Mouse (Mus musculus) liver, embryonic 16.5 days (tissue): ENCODE data around the gene Slc7a15. TPM values are rescaled to one million over a fixed set of nuclear protein-coding genes. Genes with fewer than 3 reads are reported as not detected.

ENCODE experiments used
- ATAC-seq: fragments of 200-750 bp; cut with Nextera tagmentation; 2 replicates; pipeline ENCODE4 v1.8.0; 2017; ENCODE audit warnings: low read depth, mild to moderate bottlenecking, moderate number of reproducible peaks, moderate library complexity
- H3K27ac ChIP-seq: fragments of 300-500 bp; sonication (generic); 2 replicates; pipeline ENCODE4 v1.5.1; 2014; ENCODE audit warnings: mild to moderate bottlenecking, low read length
- H3K27me3 ChIP-seq: fragments of 300-500 bp; sonication (generic); 2 replicates; pipeline ENCODE4 v1.6.1; 2014; ENCODE audit warnings: low read depth, low read length, mixed read lengths; ENCODE audit not compliant: control insufficient read depth, insufficient read depth
- H3K36me3 ChIP-seq: fragments of 300-500 bp; sonication (generic); 2 replicates; pipeline ENCODE4 v1.6.1; 2014; ENCODE audit warnings: mild to moderate bottlenecking; ENCODE audit not compliant: control insufficient read depth, insufficient read depth
- H3K4me1 ChIP-seq: fragments of 300-500 bp; sonication (generic); 2 replicates; pipeline ENCODE4 v1.6.1; 2014; ENCODE audit warnings: low read depth, low read length, mixed read lengths; ENCODE audit not compliant: control insufficient read depth
- H3K4me2 ChIP-seq: fragments of 300-500 bp; sonication (generic); 2 replicates; pipeline ENCODE4 v1.6.1; 2014; ENCODE audit warnings: low read depth, low read length, mixed read lengths
- H3K4me3 ChIP-seq: fragments of 300-500 bp; sonication (generic); 2 replicates; pipeline ENCODE4 v1.5.1; 2014; ENCODE audit warnings: low read depth, mild to moderate bottlenecking, low read length
- H3K9ac ChIP-seq: fragments of 300-500 bp; sonication (generic); 2 replicates; pipeline ENCODE4 v1.6.1; 2014; ENCODE audit warnings: low read depth, low read length
- H3K9me3 ChIP-seq: fragments of 300-500 bp; sonication (generic); replicated peaks from 2 replicates; pipeline ENCODE4 v1.6.1; 2016; ENCODE audit warnings: low read length; ENCODE audit not compliant: control insufficient read depth
- WGBS: fragments of 180-500 bp; shearing (Covaris S2); extraction: QIAGEN DNeasy Blood & Tissue Kit; methylation state at CpG from one replicate; pipeline ENCODE4 v1.1.7; 2014; ENCODE audit not compliant: insufficient replicate concordance; 5-methylcytosine and 5-hydroxymethylcytosine counted together
- polyA plus RNA-seq: library from polyadenylated mRNA; unstranded; fragments of >200 nt; fragmentation: Nextera tagmentation; extraction: Ambion mirVana; gene quantifications from 2 replicates; pipeline ENCODE4 v1.2.1, GENCODE M21; 2015

The Slc7a15 gene
- polyA plus RNA-seq, 1 experiment from 2014 or later, result 0.19 TPM

GRCm38 (mm10) chr12:8524062-8524461, 74.8 kb downstream of the Slc7a15 start:
- H3K27me3 ChIP-seq, result no peaks in the 10 kb centered on the region
- no peak overlapping the region for H3K27ac ChIP-seq
- 48% methylated on average over 5 of the region's 5 CpGs for WGBS
- H3K9me3 ChIP-seq, result no peaks in the 10 kb centered on the region
- no peaks in the 10 kb centered on the region for H3K36me3 ChIP-seq
- H3K4me2 ChIP-seq, result no peak overlapping the region
- H3K9ac ChIP-seq, result no peak overlapping the region
- ATAC-seq, result no peak
- no peak overlapping the region for H3K4me3 ChIP-seq
- peaks cover 4% of the 10 kb centered on the region for H3K4me1 ChIP-seq

- WGBS, result 54% methylated on average over 2 of the region's 2 CpGs
- no peaks in the 10 kb centered on the region for H3K36me3 ChIP-seq
- ATAC-seq, result no peak
Measured at GRCm38 (mm10) chr12:8522711-8523110, 76.2 kb downstream of the Slc7a15 start.

GRCm38 (mm10) chr12:8521375-8522047, 77.4 kb downstream of the Slc7a15 start:
- Histone ChIP-seq H3K4me3 (no peak overlapping the region), H3K9ac (no peak overlapping the region)
- WGBS, result 9% methylated on average over 11 of the region's 12 CpGs

More at GRCm38 (mm10) chr12:8522711-8523110, 76.2 kb downstream of the Slc7a15 start:
- H3K27me3 ChIP-seq, result no peaks in the 10 kb centered on the region
- no peak overlapping the region for H3K4me2 ChIP-seq
- H3K9ac ChIP-seq, result no peak overlapping the region
- H3K9me3 ChIP-seq, result no peaks in the 10 kb centered on the region
- H3K27ac ChIP-seq, result no peak overlapping the region
- peaks cover 4% of the 10 kb centered on the region for H3K4me1 ChIP-seq
- H3K4me3 ChIP-seq, result no peak overlapping the region

GRCm38 (mm10) chr12:8519431-8520160, 79.3 kb downstream of the Slc7a15 start:
- 45% methylated on average over 12 of the region's 12 CpGs for WGBS
- Histone ChIP-seq H3K36me3 (no peaks in the 10 kb centered on the region), H3K27ac (no peak overlapping the region), H3K27me3 (no peaks in the 10 kb centered on the region), H3K9me3 (no peaks in the 10 kb centered on the region), H3K4me1 (peaks cover 4% of the 10 kb centered on the region), H3K4me2 (no peak overlapping the region), H3K9ac (no peak overlapping the region), H3K4me3 (no peak overlapping the region)
- ATAC-seq, result no peak

More at GRCm38 (mm10) chr12:8521375-8522047, 77.4 kb downstream of the Slc7a15 start:
- H3K4me1 ChIP-seq, result peaks cover 4% of the 10 kb centered on the region
- peak; percentile 72 for ATAC-seq
- no peaks in the 10 kb centered on the region for H3K9me3 ChIP-seq
- H3K27me3 ChIP-seq, result no peaks in the 10 kb centered on the region
- no peaks in the 10 kb centered on the region for H3K36me3 ChIP-seq
- 0 out of 2 replicates have a peak overlapping the region, but pooled peaks have one; percentile 1 for H3K4me2 ChIP-seq
- peak overlapping the region; percentile 38; the same call in 1 of the 2 replicates for H3K27ac ChIP-seq

- Histone ChIP-seq H3K4me1 (peaks cover 4% of the 10 kb centered on the region), H3K27me3 (no peaks in the 10 kb centered on the region), H3K9ac (no peak overlapping the region), H3K4me2 (no peak overlapping the region), H3K36me3 (no peaks in the 10 kb centered on the region), H3K9me3 (no peaks in the 10 kb centered on the region), H3K27ac (no peak overlapping the region), H3K4me3 (no peak overlapping the region)
- WGBS, result 55% methylated on average over 18 of the region's 18 CpGs
- ATAC-seq, result no peak
Measured at GRCm38 (mm10) chr12:8511037-8511882, 87.6 kb downstream of the Slc7a15 start.

GRCm38 (mm10) chr12:8510317-8510988, 88.4 kb downstream of the Slc7a15 start:
- WGBS, result 26% methylated on average over 6 of the region's 6 CpGs
- no peak overlapping the region for H3K4me2 ChIP-seq
- ATAC-seq, result no peak

GRCm38 (mm10) chr12:8509693-8510092, 89.2 kb downstream of the Slc7a15 start:
- Histone ChIP-seq H3K9me3 (no peaks in the 10 kb centered on the region), H3K9ac (no peak overlapping the region), H3K27ac (no peak overlapping the region), H3K4me1 (peaks cover 4% of the 10 kb centered on the region), H3K4me3 (no peak overlapping the region), H3K4me2 (no peak overlapping the region), H3K27me3 (no peaks in the 10 kb centered on the region), H3K36me3 (no peaks in the 10 kb centered on the region)
- 0 out of 2 replicates have a peak, but pooled peaks have one; percentile 7 for ATAC-seq
- WGBS, result 37% methylated on average over 5 of the region's 5 CpGs

More at GRCm38 (mm10) chr12:8510317-8510988, 88.4 kb downstream of the Slc7a15 start:
- H3K27me3 ChIP-seq, result no peaks in the 10 kb centered on the region
- no peak overlapping the region for H3K9ac ChIP-seq
- H3K36me3 ChIP-seq, result no peaks in the 10 kb centered on the region
- no peak overlapping the region for H3K27ac ChIP-seq
- H3K4me1 ChIP-seq, result peaks cover 4% of the 10 kb centered on the region
- H3K9me3 ChIP-seq, result no peaks in the 10 kb centered on the region
- no peak overlapping the region for H3K4me3 ChIP-seq

GRCm38 (mm10) chr12:8506954-8507707, 91.7 kb downstream of the Slc7a15 start:
- Histone ChIP-seq H3K9ac (no peak overlapping the region), H3K4me2 (peak overlapping the region; percentile 24; the same call in 1 of the 2 replicates), H3K36me3 (no peaks in the 10 kb centered on the region), H3K4me3 (no peak overlapping the region), H3K27ac (peak overlapping the region; percentile 69), H3K4me1 (peaks cover 6% of the 10 kb centered on the region), H3K9me3 (no peaks in the 10 kb centered on the region), H3K27me3 (no peaks in the 10 kb centered on the region)
- peak; percentile 80 for ATAC-seq
- 41% methylated on average over 9 of the region's 9 CpGs for WGBS
